Mouse (Mus musculus): ENCODE results near the gene Dmwd. TPM values are rescaled to one million over a fixed set of nuclear protein-coding genes. Genes with fewer than 3 reads are reported as not detected.
A peak's percentile ranks its signal among the peaks of the same experiment; 100 is the strongest.
"Not testable (repeated sequence)": the region's sequence is repeated elsewhere in the genome, so short reads cannot be mapped to it uniquely, and the experiment has no call there.

Dmwd gene
- total and polyA plus RNA-seq, 2 experiments from 2014 or later = 33.1 to 134 TPM

DNA sequence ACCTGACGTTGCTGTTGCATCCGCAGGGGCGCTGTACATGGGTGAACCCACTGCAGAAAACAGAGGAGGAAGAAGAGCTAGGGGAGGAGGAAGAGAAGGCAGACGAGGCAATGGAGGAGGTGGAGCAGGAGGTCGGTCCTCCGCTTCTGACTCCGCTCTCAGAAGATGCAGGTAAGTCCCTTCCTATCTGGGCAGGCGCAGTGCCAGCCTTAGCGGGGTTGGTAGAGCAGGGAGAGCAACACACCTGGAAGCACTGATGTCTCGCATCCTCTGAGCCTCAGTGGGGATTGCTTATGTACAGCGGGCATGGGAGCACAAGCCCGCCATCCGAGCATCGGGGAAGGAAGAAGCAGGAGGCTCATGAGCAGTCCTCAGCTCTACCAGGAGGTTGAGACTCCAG, 9.0 kb upstream of the Dmwd start:
- H3K27ac ChIP-seq (ENCODE audit: low read depth, low read length) = no peak overlapping the region
- no peak overlapping the region for H3K4me3 ChIP-seq (ENCODE audit: low read depth, low read length)
- no peaks in the 10 kb centered on the region for H3K4me1 ChIP-seq (ENCODE audit: insufficient read depth, low read length)
- ATAC-seq (ENCODE audit: low FRiP score) (no peak), DNase-seq (ENCODE audit: low spot score) (no peak)
- no peak for TF ChIP-seq CTCF (IDR thresholded peaks at IDR 0.05)
- no peak overlapping the region for H3K9ac ChIP-seq (replicated peaks; ENCODE audit: low read length, poor library complexity, severe bottlenecking)
- WGBS = 56% methylated on average over 14 of the region's 14 CpGs
- H3K27me3 ChIP-seq (ENCODE audit: insufficient read depth, low read length) = peaks cover 27% of the 10 kb centered on the region
- no peaks in the 10 kb centered on the region for H3K9me3 ChIP-seq (ENCODE audit: low read length)
- H3K36me3 ChIP-seq (ENCODE audit: insufficient read depth, low read length) = no peaks in the 10 kb centered on the region
- H3K4me2 ChIP-seq (ENCODE audit: low read depth, low read length, poor library complexity, severe bottlenecking) = no peak overlapping the region

DNA sequence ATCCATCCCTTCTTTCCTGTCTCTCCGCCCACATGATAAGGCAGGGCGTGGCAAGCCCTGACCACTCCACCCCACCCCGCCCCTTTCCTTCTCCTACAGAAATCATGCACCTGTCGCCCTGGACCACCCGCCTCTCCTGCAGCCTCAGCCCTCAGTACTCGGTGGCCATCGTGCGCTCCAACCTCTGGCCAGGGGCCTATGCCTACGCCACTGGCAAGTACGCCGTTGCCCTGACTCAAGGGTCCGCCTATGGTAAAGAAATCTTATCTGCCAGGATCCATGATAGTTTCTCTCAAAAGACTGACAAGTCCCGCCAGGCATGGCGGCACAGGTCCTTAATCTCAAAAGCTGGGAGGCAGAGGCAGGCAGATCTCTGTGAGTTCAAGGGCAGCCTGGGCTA, 8.1 kb upstream of the Dmwd start:
- H3K4me2 ChIP-seq (ENCODE audit: low read depth, low read length, poor library complexity, severe bottlenecking) = no peak overlapping the region
- H3K9ac ChIP-seq (replicated peaks; ENCODE audit: low read length, poor library complexity, severe bottlenecking) = no peak overlapping the region
- 72% methylated on average over 13 of the region's 14 CpGs for WGBS
- H3K27ac ChIP-seq (ENCODE audit: low read depth, low read length) = no peak overlapping the region
- no peaks in the 10 kb centered on the region for H3K36me3 ChIP-seq (ENCODE audit: insufficient read depth, low read length)
- peaks cover 27% of the 10 kb centered on the region for H3K27me3 ChIP-seq (ENCODE audit: insufficient read depth, low read length)
- no peaks in the 10 kb centered on the region for H3K4me1 ChIP-seq (ENCODE audit: insufficient read depth, low read length)
- no peak for TF ChIP-seq CTCF (IDR thresholded peaks at IDR 0.05)
- no peak for DNase-seq (ENCODE audit: low spot score)
- H3K4me3 ChIP-seq (ENCODE audit: low read depth, low read length) = no peak overlapping the region
- ATAC-seq (ENCODE audit: low FRiP score) = no peak
- H3K9me3 ChIP-seq (ENCODE audit: low read length) = no peaks in the 10 kb centered on the region

DNA sequence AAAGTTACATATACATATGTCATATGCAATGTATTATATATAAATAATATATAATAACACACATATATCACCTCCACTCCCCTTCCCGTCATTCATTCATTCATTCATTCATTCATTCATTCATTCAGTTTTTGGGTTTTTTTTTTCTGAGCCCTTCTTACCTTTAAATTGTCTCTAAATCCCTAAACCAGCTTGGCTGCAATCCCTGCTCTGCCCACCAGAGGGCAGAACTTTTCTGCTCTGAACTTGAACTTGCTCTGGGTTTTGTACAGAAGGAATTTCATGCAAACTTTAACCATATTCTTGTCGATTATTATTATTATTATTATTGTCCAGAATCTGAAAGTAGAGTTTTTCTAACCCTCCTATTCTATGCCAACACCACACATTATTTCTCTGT, 7.3 kb upstream of the Dmwd start:
- Histone ChIP-seq H3K27ac (ENCODE audit: low read depth, low read length) (no peak overlapping the region), H3K4me1 (ENCODE audit: insufficient read depth, low read length) (no peaks in the 10 kb centered on the region), H3K36me3 (ENCODE audit: insufficient read depth, low read length) (no peaks in the 10 kb centered on the region), H3K9me3 (ENCODE audit: low read length) (no peaks in the 10 kb centered on the region), H3K27me3 (ENCODE audit: insufficient read depth, low read length) (peaks cover 27% of the 10 kb centered on the region), H3K4me2 (ENCODE audit: low read depth, low read length, poor library complexity, severe bottlenecking) (no peak overlapping the region), H3K9ac (replicated peaks; ENCODE audit: low read length, poor library complexity, severe bottlenecking) (no peak overlapping the region), H3K4me3 (ENCODE audit: low read depth, low read length) (no peak overlapping the region)
- DNase-seq (ENCODE audit: low spot score) (peak; percentile 76), ATAC-seq (ENCODE audit: low FRiP score) (no peak)
- peak; percentile 91 for TF ChIP-seq CTCF (IDR thresholded peaks at IDR 0.05)
- WGBS = 3% methylated on average over 2 of the region's 2 CpGs

DNA sequence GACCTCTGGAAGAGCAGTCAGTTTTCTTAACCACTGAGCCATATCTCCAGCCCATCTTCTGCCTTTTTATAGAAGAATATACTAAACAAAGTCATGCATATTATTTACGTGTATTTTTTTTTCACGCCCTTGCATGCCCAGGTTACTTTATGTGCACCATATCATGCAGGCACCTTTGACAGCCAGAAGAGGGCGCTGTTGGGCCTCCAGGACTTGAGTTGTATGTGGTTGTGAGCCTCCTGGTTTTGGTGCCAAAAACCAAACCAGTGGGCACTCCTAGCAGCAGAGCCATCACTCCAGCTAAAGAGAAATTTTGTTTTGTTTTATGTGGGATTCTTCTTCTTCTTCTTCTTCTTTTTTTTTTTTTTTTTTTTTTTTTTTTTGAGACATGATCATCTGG, 6.5 kb upstream of the Dmwd start:
- 46% methylated on average over 3 of the region's 3 CpGs for WGBS

GRCm38 (mm10) chr7:19071024-19071423, 5.0 kb upstream of the Dmwd start:
- not testable (repeated sequence) for H3K4me1 ChIP-seq (ENCODE audit: insufficient read depth, low read length); H3K27me3 ChIP-seq (ENCODE audit: insufficient read depth, low read length); H3K36me3 ChIP-seq (ENCODE audit: insufficient read depth, low read length); DNase-seq (ENCODE audit: low spot score); H3K9ac ChIP-seq (replicated peaks; ENCODE audit: low read length, poor library complexity, severe bottlenecking); H3K4me2 ChIP-seq (ENCODE audit: low read depth, low read length, poor library complexity, severe bottlenecking); H3K9me3 ChIP-seq (ENCODE audit: low read length); H3K4me3 ChIP-seq (ENCODE audit: low read depth, low read length); H3K27ac ChIP-seq (ENCODE audit: low read depth, low read length); ATAC-seq (ENCODE audit: low FRiP score)
- TF ChIP-seq CTCF (IDR thresholded peaks at IDR 0.05) = peak; percentile 26; the same call in 1 of the 2 replicates
- 58% methylated on average over 3 of the region's 3 CpGs for WGBS

More for the DNA sequence above, 6.5 kb upstream of the Dmwd start:
- peak; percentile 62 for TF ChIP-seq CTCF (IDR thresholded peaks at IDR 0.05)
- DNase-seq (ENCODE audit: low spot score) (peak; percentile 33), ATAC-seq (ENCODE audit: low FRiP score) (no peak)
- peaks cover 25% of the 10 kb centered on the region for H3K27me3 ChIP-seq (ENCODE audit: insufficient read depth, low read length)
- no peaks in the 10 kb centered on the region for H3K9me3 ChIP-seq (ENCODE audit: low read length)
- H3K9ac ChIP-seq (replicated peaks; ENCODE audit: low read length, poor library complexity, severe bottlenecking) = no peak overlapping the region
- H3K4me2 ChIP-seq (ENCODE audit: low read depth, low read length, poor library complexity, severe bottlenecking) = no peak overlapping the region
- H3K4me3 ChIP-seq (ENCODE audit: low read depth, low read length) = no peak overlapping the region
- H3K36me3 ChIP-seq (ENCODE audit: insufficient read depth, low read length) = no peaks in the 10 kb centered on the region
- H3K27ac ChIP-seq (ENCODE audit: low read depth, low read length) = no peak overlapping the region
- no peaks in the 10 kb centered on the region for H3K4me1 ChIP-seq (ENCODE audit: insufficient read depth, low read length)

DNA sequence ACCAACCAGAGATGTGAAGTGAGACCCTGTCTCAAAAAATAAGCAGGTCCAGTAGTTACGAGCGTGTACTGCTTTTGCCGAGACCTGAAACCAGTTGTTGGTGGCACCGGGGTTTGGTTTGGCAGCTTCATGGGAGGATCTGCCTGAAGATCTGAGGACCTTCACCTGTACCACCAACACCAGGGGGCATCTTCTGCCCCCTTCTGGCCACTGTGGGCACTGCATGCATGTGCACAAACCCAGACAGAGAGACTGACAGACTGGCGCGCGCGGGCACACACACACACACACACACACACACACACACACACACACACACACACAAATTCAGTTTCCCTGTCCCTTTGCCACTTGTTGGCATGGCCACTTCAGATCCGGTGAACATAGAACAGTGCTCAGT, 2.5 kb upstream of the Dmwd start:
- Histone ChIP-seq H3K4me1 (ENCODE audit: insufficient read depth, low read length) (peaks cover 5% of the 10 kb centered on the region; the same call in 1 of the 2 replicates), H3K4me3 (ENCODE audit: low read depth, low read length) (no peak overlapping the region), H3K9me3 (ENCODE audit: low read length) (no peaks in the 10 kb centered on the region), H3K4me2 (ENCODE audit: low read depth, low read length, poor library complexity, severe bottlenecking) (no peak overlapping the region), H3K9ac (replicated peaks; ENCODE audit: low read length, poor library complexity, severe bottlenecking) (no peak overlapping the region), H3K27ac (ENCODE audit: low read depth, low read length) (no peak overlapping the region), H3K27me3 (ENCODE audit: insufficient read depth, low read length) (no peaks in the 10 kb centered on the region), H3K36me3 (ENCODE audit: insufficient read depth, low read length) (peaks cover 3% of the 10 kb centered on the region; the same call in 1 of the 2 replicates)
- no peak for ATAC-seq (ENCODE audit: low FRiP score)
- no peak for DNase-seq (ENCODE audit: low spot score)
- TF ChIP-seq CTCF (IDR thresholded peaks at IDR 0.05) = peak; percentile 61
- WGBS = 81% methylated on average over 9 of the region's 9 CpGs

Measured in midbrain, postnatal 0 days (tissue).